Mouse (Mus musculus) large intestine, adult 2 months (tissue): ENCODE results near the gene Grm7. TPM values are rescaled to one million over a fixed set of nuclear protein-coding genes. Genes with fewer than 3 reads are reported as not detected.

Experiments
- DNase-seq: peaks from one replicate; pipeline ENCODE4 v3.0.0-alpha.2; 2012; ENCODE audit warnings: low read depth, low spot score
- WGBS: fragments of 180-500 bp; shearing (Covaris S2); methylation state at CpG from one replicate; pipeline ENCODE4 v1.1.7; 2018; 5-methylcytosine and 5-hydroxymethylcytosine counted together
- polyA plus RNA-seq: library from polyadenylated mRNA; depleted of rRNA; stranded (reverse); fragments of >200 nt; gene quantifications from 2 replicates; pipeline ENCODE4 v1.2.3, GENCODE M21; 2012

Gene Grm7
- polyA plus RNA-seq, 1 experiment = 0.06 TPM

GRCm38 (mm10) chr6:111278516-111278915, 633.1 kb downstream of the Grm7 start:
- DNase-seq = no peak

GRCm38 (mm10) chr6:111293505-111294001, 648.2 kb downstream of the Grm7 start:
- DNase-seq = no peak
- 80% methylated on average over 5 of the region's 5 CpGs for WGBS

GRCm38 (mm10) chr6:111303912-111304555, 658.7 kb downstream of the Grm7 start:
- DNase-seq = no peak

GRCm38 (mm10) chr6:111361681-111362080, 716.3 kb downstream of the Grm7 start:
- 61% methylated on average over 1 of the region's 1 CpGs for WGBS

More at GRCm38 (mm10) chr6:111303912-111304555, 658.7 kb downstream of the Grm7 start:
- WGBS = 69% methylated on average over 3 of the region's 3 CpGs

GRCm38 (mm10) chr6:111368111-111368510, 722.7 kb downstream of the Grm7 start:
- WGBS = 51% methylated on average over 3 of the region's 3 CpGs
- DNase-seq = no peak

More at GRCm38 (mm10) chr6:111361681-111362080, 716.3 kb downstream of the Grm7 start:
- DNase-seq = no peak

GRCm38 (mm10) chr6:111368551-111368950, 723.2 kb downstream of the Grm7 start:
- no peak for DNase-seq
- 64% methylated on average over 3 of the region's 3 CpGs for WGBS

- DNase-seq = no peak
Measured at GRCm38 (mm10) chr6:111369013-111369412, 723.6 kb downstream of the Grm7 start.

GRCm38 (mm10) chr6:111371581-111372349, 726.4 kb downstream of the Grm7 start:
- WGBS = 52% methylated on average over 4 of the region's 4 CpGs
- no peak for DNase-seq

More at GRCm38 (mm10) chr6:111369013-111369412, 723.6 kb downstream of the Grm7 start:
- WGBS = 90% methylated on average over 2 of the region's 2 CpGs

GRCm38 (mm10) chr6:111372626-111373380, 727.4 kb downstream of the Grm7 start:
- no peak for DNase-seq
- 45% methylated on average over 11 of the region's 11 CpGs for WGBS

GRCm38 (mm10) chr6:111380710-111381109, 735.3 kb downstream of the Grm7 start:
- 69% methylated on average over 2 of the region's 2 CpGs for WGBS
- DNase-seq = no peak

GRCm38 (mm10) chr6:111408750-111409149, 763.4 kb downstream of the Grm7 start:
- WGBS = 83% methylated on average over 8 of the region's 8 CpGs
- DNase-seq = no peak

GRCm38 (mm10) chr6:111424737-111425136, 779.4 kb downstream of the Grm7 start:
- WGBS = 88% methylated on average over 1 of the region's 1 CpGs
- no peak for DNase-seq

GRCm38 (mm10) chr6:111446228-111446627, 800.8 kb downstream of the Grm7 start:
- DNase-seq = no peak
- WGBS = 68% methylated on average over 2 of the region's 2 CpGs

- no peak for DNase-seq
Measured at GRCm38 (mm10) chr6:111447851-111448250, 802.5 kb downstream of the Grm7 start.

- WGBS = 42% methylated on average over 3 of the region's 3 CpGs
- no peak for DNase-seq
Measured at GRCm38 (mm10) chr6:111449054-111449783, 803.8 kb downstream of the Grm7 start.

- DNase-seq = no peak
- 31% methylated on average over 1 of the region's 1 CpGs for WGBS
Measured at GRCm38 (mm10) chr6:111481866-111482265, 836.5 kb downstream of the Grm7 start.

- no peak for DNase-seq
Measured at GRCm38 (mm10) chr6:111486081-111486480, 840.7 kb downstream of the Grm7 start.

- 76% methylated on average over 4 of the region's 4 CpGs for WGBS
- no peak for DNase-seq
Measured at GRCm38 (mm10) chr6:111487556-111487955, 842.2 kb downstream of the Grm7 start.

GRCm38 (mm10) chr6:111492166-111492565, 846.8 kb downstream of the Grm7 start:
- no peak for DNase-seq

- no peak for DNase-seq
- WGBS = 70% methylated on average over 5 of the region's 5 CpGs
Measured at GRCm38 (mm10) chr6:111499542-111499941, 854.2 kb downstream of the Grm7 start.
